Mouse (Mus musculus) C2C12 (cell line): Measurements from ENCODE around the gene Wwc2.

Source experiments
- CEBPB ChIP-seq: IDR thresholded peaks from one replicate; pipeline ENCODE4 v1.6.1; 2011; ENCODE audit warnings: low read depth, mild to moderate bottlenecking, control low read depth, moderate library complexity
- CTCF ChIP-seq: IDR thresholded peaks from one replicate; pipeline ENCODE4 v1.5.1; 2011; ENCODE audit not compliant: control insufficient read depth, insufficient read depth, insufficient read length
- FOSL1 ChIP-seq: IDR thresholded peaks from one replicate; pipeline ENCODE4 v1.8.0; 2011; ENCODE audit warnings: mild to moderate bottlenecking, low read length; ENCODE audit not compliant: poor library complexity, insufficient read depth, severe bottlenecking
- MAX ChIP-seq: IDR thresholded peaks from one replicate; pipeline ENCODE4 v1.6.1; 2011; ENCODE audit warnings: mild to moderate bottlenecking, control low read depth
- MYOD1 ChIP-seq: IDR thresholded peaks from one replicate; pipeline ENCODE4 v1.6.1; 2011; ENCODE audit warnings: low read depth; ENCODE audit not compliant: control insufficient read depth, insufficient read length
- USF1 ChIP-seq: IDR thresholded peaks from one replicate; pipeline ENCODE4 v1.6.1; 2011; ENCODE audit warnings: low read depth, mild to moderate bottlenecking, control low read depth, moderate library complexity

DNA sequence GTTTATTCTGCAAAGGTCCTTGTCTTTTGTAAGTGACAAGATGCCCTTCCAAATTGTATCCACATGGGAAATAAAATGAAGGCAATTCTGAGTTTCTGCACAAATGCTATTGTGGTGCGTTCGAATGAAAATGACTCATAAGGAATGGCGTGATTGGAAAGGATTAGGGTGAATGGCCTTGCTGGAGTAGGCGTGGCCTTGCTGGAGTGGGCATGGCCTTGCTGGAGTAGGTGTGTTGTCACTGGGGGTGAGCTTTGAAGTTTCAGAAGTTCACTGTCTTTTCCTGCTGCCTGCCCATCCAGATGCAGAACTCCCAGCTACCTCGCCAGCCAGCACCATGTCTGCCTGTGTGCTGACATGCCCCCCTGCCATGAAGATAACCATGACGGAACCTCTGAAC lies 23.7 kb upstream of the Wwc2 start:
- TF ChIP-seq CTCF (no peak), MYOD1 (no peak), CEBPB (no peak), USF1 (no peak), MAX (no peak), FOSL1 (no peak)
